Mouse (Mus musculus): ENCODE results near the gene Ccp110.

Ccp110 gene

DNA sequence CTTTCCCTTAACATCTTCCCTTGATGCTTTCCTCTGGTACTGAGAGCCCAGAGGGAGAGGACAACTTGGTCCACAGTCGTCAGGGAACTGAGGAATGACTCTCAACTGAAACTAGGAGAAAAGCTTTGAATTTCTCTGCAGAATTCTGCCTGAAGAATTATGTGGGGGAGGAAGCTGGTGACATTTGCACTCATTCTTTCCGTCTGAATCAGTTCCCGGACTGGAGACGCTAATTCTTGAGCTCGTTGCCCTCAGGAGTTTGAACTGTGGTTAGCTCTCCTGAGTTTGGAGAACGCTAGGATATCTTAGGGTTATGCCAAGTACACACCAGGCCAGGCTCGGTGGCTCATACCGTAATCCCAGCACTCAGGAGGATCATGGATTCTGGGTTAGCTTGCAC, 56.9 kb downstream of the Ccp110 start:
- no peak for DNase-seq (ENCODE audit: low read depth, low spot score)

DNA sequence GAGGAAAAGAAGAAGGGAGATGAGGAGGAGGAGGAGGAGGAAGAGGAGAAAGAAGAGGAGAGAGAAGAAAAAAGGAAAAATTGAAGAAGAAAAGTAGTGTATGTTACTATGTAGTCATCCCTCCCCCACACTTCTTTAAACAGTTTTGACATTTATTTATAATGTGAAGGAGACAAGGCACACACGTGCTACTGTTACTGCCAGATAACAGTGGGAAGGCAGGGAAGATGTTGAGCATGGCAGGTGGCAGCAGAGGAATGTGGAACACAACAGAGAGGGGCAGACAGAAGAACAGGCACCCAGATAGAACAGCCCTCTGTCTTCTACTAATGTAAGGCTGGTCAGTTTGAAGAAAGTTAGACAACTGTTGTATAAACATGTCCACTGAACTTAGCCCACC, 57.3 kb downstream of the Ccp110 start:
- DNase-seq (ENCODE audit: low read depth, low spot score), result no peak

DNA sequence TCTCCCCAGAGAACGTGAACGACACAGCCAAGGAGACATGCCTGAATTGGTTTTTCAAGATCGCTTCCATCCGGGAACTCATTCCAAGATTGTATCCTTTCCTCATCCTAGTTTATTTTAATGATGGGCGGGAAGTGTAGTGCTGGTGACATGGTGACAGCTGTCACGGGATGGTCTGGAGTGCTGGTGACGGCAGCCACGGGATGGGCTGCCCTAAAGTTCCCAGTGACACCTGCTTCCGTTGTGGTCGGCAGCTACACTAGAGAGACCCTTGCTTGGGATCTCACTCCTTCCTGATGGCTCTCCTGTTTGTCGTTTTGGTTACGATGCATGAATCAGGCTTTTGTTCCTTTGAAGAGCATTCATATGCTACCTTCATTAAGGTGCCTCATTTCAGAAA, 60.7 kb downstream of the Ccp110 start:
- DNase-seq (ENCODE audit: low read depth, low spot score), result no peak

DNA sequence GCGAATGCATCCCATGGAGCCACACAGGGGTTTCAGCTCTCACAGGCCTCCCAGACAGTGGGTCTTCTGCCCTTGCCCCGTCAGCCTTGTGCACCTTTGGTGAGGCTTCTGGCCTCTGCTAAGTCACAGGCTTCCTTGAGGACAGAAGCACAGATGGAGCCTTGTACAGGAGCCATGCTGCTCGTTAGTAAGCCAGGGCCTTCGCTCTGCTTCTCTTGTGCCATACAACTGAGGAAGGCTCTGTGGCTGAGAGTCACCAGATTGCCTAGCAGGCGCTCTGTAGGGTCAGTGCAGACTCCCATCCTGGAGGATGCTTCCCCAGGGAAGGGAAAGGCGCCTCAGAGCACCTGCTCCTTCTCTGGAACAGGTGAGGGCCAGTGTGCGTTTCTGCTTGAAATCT, 63.6 kb downstream of the Ccp110 start:
- DNase-seq (ENCODE audit: low read depth, low spot score), result no peak

DNA sequence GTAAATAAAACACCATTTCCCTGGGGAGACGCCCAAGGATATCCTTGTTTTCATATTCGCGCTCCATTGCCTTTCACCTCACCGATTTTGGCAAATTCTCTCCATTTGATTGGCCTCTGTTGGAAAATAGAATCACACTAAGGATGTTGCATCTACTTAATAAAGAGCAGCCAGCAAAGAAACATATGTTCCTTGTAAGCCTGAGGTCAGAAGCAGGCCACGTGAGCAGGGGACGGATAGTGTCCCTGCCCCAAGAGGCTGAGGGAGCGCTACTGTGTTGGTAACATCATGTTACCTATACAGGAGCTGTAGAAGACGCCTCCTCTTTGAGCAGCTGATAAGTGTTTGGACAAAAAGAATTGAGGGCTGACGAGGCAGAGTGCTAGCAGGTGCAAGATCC, 64.1 kb downstream of the Ccp110 start:
- no peak for DNase-seq (ENCODE audit: low read depth, low spot score)

DNA sequence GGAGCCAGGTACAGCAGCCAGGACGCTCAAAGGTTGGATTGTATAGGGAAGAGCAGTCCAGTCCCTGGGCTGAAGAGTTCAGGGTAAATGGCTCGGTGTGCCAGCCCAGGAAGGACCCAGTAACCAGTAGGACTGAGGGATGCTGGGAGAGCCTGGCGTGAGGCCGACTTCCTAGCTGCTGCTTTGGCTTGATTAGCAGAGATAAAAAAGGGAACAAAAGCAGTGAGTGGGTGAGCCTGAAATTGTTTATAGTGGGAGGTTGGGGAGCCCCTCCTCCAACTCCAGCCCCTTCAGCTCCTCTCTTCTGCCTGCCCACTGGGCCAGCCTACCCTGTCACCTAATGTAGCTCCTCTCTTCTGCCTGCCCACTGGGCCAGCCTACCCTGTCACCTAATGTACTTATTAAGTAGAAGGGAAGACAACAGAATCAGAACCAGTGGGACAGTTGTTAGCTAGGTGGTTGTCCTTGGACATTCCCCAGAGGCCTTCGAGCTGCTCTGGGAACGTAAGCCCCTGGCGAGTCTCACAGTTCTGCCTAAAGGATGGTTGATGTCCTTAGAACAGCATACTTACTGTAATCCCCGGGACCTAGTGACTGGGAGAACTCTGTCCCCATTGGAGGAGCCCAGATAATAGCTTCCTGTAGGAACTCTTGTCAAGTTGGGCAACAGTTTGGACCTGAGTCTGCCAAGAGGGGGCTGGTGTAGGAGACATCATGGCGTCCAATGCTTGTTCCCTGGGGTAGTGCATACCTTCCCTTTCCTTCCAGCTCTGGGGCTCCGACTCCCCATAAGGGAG, 65.4 kb downstream of the Ccp110 start:
- DNase-seq (ENCODE audit: low read depth, low spot score), result no peak

DNA sequence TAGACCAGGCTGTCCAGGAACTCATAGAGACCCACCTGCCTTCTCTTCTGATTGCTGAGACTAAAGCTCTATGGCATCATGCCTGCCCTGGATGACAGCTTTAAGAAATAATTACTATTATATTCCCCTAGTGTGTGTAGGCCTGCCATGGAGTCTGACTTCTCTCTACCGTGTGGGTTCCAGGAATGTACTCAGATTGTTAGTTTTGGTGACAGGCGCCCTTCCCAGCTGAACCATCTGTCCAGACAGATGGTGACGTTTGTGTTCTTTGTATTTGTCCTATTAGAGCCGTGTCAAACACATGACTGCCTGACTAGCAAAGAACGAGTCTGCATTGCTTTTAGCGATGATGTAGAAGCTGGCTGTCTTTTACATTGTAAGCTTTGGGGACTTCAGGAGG, 66.2 kb downstream of the Ccp110 start:
- DNase-seq (ENCODE audit: low read depth, low spot score), result no peak

DNA sequence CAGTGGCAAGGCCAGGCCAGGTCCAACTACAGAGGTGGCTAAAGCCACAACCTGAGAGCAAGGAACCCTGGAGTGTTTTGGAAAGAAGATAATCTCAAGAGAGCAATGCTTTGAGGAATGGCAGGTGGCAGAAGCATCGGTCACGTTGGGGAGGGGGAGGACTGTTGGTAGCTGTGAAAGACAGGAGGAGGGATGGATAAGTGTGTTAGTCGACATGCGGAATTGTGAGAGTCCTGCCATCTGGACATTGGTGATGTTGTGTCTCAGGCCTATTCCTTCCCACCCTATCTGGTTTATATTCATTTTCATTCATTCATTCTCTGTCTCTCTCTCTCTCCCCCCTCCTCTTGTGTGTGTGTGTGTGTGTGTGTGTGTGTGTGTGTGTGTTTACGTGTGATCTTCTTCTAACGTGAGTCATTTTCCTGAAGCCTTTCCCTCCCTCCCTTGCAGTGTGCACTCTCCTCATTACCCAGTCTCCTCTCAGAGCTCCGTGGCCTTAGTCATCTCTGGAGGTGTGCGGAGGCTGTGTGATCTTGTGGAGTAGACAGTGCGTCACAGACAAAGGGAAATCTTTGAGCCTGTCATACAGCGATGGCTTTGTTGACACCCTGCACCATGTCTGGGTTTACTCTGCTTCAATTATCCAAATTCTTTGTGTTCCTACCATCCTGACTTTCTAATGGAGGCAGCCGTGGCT, 71.1 kb downstream of the Ccp110 start:
- DNase-seq (ENCODE audit: low read depth, low spot score), result no peak

DNA sequence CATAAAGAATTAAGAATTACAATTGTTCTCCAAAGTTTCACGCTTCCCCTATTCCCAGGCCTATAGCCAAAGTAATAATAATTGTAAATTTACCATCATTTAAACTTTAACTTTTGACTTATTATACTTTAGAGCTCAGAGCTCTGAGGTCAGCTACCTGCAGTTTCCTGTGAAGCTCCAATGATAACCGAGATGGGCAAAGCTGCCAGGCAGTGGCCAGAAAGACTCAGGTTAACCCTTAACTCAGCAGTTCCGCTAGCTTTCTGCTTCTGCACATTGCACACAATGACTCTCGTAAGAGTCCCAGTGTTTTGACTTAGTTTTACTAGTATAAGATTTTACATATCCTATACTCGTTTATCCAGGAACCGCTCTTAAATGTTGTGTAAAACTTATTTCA, 73.7 kb downstream of the Ccp110 start:
- no peak for DNase-seq (ENCODE audit: low read depth, low spot score)
